Comparison of ENCODE assay signal across 13 mouse cellular contexts in genomic region chr1:38735768-38736167, GRCm38 (mm10).
DNase-seq lines count a peak whose midpoint lies in the region; ATAC-seq lines count a peak whose summit lies in the region.
"Had no signal": no experiment of that assay in that cellular context is flagged by ENCODE, and none has a peak within 500 bp of the region (broad histone marks: within the 10 kb centered on the region; RNA-seq: fewer than 3 reads in every experiment).

No protein-coding gene starts in this region.

- 46% methylated on average over 8 of the region's 8 CpGs for WGBS in kidney, embryonic 15.5 days

- no peaks in the 10 kb centered on the region for H3K9me3 ChIP-seq in kidney, embryonic 15.5 days (replicated peaks)
- H3K9me3 ChIP-seq: G1E; hindbrain, embryonic 13.5 days; liver, embryonic 15.5 days had no signal

- H3K4me3 ChIP-seq in kidney, embryonic 15.5 days (replicated peaks), result no peak overlapping the region
- H3K4me3 ChIP-seq: hindbrain, embryonic 13.5 days; layer of hippocampus, adult 2 months; liver, embryonic 15.5 days had no signal

- H3K36me3 ChIP-seq in kidney, embryonic 15.5 days, result no peaks in the 10 kb centered on the region
- H3K36me3 ChIP-seq: G1E; hindbrain, embryonic 13.5 days; liver, embryonic 15.5 days had no signal

- peak overlapping the region; percentile 43 for H3K27ac ChIP-seq in kidney, embryonic 15.5 days
- H3K27ac ChIP-seq: hindbrain, embryonic 13.5 days; layer of hippocampus, adult 2 months; liver, embryonic 15.5 days had no signal

- no peaks in the 10 kb centered on the region for H3K27me3 ChIP-seq in kidney, embryonic 15.5 days
- H3K27me3 ChIP-seq: hindbrain, embryonic 13.5 days; liver, embryonic 15.5 days had no signal

- no peak overlapping the region for H3K4me2 ChIP-seq in kidney, embryonic 15.5 days
- H3K4me2 ChIP-seq: hindbrain, embryonic 13.5 days; liver, embryonic 15.5 days had no signal

- no peak overlapping the region for H3K9ac ChIP-seq in kidney, embryonic 15.5 days
- H3K9ac ChIP-seq: hindbrain, embryonic 13.5 days; liver, embryonic 15.5 days had no signal

- H3K4me1 ChIP-seq in kidney, embryonic 15.5 days, result peaks cover 8% of the 10 kb centered on the region; the same call in 1 of the 2 replicates
- H3K4me1 ChIP-seq: liver, embryonic 15.5 days had no signal

- peak; percentile 14 to 30 for DNase-seq in cerebellum, postnatal 25 days
- no peak for DNase-seq in cerebellum, postnatal 36 days
- no peak for DNase-seq in kidney, adult 9 months
- DNase-seq in Muller cell, postnatal 12 days (ENCODE audit: inconsistent ontology term), result peak; percentile 62
- DNase-seq in fibroblast of lung, adult 2 months (ENCODE audit: low read depth), result peak; percentile 69
- no peak for DNase-seq in gastrocnemius, adult 18-20 months (ENCODE audit: low spot score)
- DNase-seq in embryo, embryonic 10.5 days (ENCODE audit: low spot score), result no peak
- DNase-seq: right cerebral cortex, postnatal 25 days had no signal

- 0 out of 2 replicates have a peak, but pooled peaks have one; percentile 33 for ATAC-seq in kidney, embryonic 15.5 days (replicated peaks; ENCODE audit: low FRiP score)

Comparison
In these comparisons a context has a peak if more than half of its experiments do, and no peak if none do; other contexts are left out.
1. DNase-seq: peak in cerebellum, postnatal 25 days (2 of 2), Muller cell, postnatal 12 days (single experiment) and fibroblast of lung, adult 2 months (single experiment); none in cerebellum, postnatal 36 days (0 of 2), kidney, adult 9 months (single experiment), gastrocnemius, adult 18-20 months (single experiment) and embryo, embryonic 10.5 days (single experiment).